Mouse (Mus musculus): ENCODE data around the gene Tex14. TPM values are rescaled to one million over a fixed set of nuclear protein-coding genes. Genes with fewer than 3 reads are reported as not detected.

The Tex14 gene
- polyA plus RNA-seq, 1 experiment from 2014 or later = 0.38 TPM

DNA sequence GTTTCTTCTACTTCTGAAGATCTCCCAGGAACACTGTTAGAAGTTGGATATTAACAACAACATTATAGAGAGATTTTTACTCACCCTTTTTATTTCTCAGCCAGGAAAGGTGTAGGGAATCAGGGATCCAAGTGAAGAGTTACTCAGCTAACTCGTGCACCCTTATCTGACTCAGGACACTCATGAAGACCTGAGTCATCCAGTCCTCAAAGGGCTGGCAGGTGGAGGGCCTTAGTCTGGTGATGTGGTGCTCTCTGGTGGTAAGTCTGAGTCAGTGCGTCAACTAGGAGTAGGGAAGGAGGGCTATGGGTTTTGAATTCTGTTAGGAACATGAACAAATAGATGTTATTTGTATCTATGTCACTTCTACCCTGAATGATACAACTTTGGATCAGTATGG lies 114.4 kb downstream of the Tex14 start:
- no peak overlapping the region for H3K4me2 ChIP-seq (ENCODE audit: low read length)

DNA sequence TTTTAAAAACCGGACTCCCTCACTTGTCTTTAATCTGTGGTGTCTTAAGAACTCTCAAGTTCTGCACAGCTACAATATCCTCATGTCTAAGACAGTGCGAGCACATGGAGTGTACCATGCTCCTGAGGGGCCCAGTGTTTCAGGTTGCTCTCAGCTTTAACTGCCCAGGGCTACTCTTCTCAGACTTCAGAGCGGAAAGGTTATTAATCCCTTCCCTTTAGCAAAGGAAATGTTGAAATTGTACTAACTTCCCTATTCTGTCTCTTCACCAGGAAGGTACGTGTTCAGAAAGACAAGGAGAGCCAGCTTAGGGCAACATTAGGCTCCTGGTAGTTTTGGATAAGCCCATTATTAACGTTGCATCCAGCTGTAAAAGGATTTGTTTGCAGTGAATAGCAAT lies 118.6 kb downstream of the Tex14 start:
- Histone ChIP-seq H3K4me2 (ENCODE audit: low read length) (no peak overlapping the region), H3K4me3 (ENCODE audit: control insufficient read depth in 1 of 2, insufficient read depth in 1 of 2, low read depth in 1 of 2, low read length in 2 of 2) (no peak overlapping the region), H3K9me3 (ENCODE audit: control insufficient read depth, low read length) (no peaks in the 10 kb centered on the region), H3K36me3 (ENCODE audit: control insufficient read depth, insufficient read depth, low read length) (no peaks in the 10 kb centered on the region), H3K27ac (replicated peaks in 1 of 2; ENCODE audit: control insufficient read depth in 1 of 2, insufficient read depth in 1 of 2, low read depth in 2 of 2, low read length in 2 of 2) (no peak overlapping the region), H3K4me1 (ENCODE audit: control insufficient read depth in 2 of 2, insufficient read depth in 2 of 2, low read length in 2 of 2) (peaks cover 0 to 4% of the 10 kb centered on the region in 2 experiments; a peak in 1 of 4 replicates), H3K9ac (ENCODE audit: low read length) (no peak overlapping the region), H3K27me3 (ENCODE audit: control insufficient read depth, insufficient read depth, low read length) (no peaks in the 10 kb centered on the region)
- WGBS = 76% methylated on average over 5 of the region's 5 CpGs
- ATAC-seq (ENCODE audit: insufficient number of reproducible peaks, insufficient read depth, low FRiP score, low read depth) = no peak

More for the DNA sequence above, 114.4 kb downstream of the Tex14 start:
- WGBS = 5% methylated on average over 2 of the region's 2 CpGs
- H3K27ac ChIP-seq (replicated peaks in 1 of 2; ENCODE audit: control insufficient read depth in 1 of 2, insufficient read depth in 1 of 2, low read depth in 2 of 2, low read length in 2 of 2) = no peak overlapping the region
- no peak overlapping the region for H3K4me3 ChIP-seq (ENCODE audit: control insufficient read depth in 1 of 2, insufficient read depth in 1 of 2, low read depth in 1 of 2, low read length in 2 of 2)
- no peaks in the 10 kb centered on the region for H3K36me3 ChIP-seq (ENCODE audit: control insufficient read depth, insufficient read depth, low read length)
- no peaks in the 10 kb centered on the region; a peak in 1 of 4 replicates for H3K4me1 ChIP-seq (ENCODE audit: control insufficient read depth in 2 of 2, insufficient read depth in 2 of 2, low read length in 2 of 2)
- H3K27me3 ChIP-seq (ENCODE audit: control insufficient read depth, insufficient read depth, low read length) = no peaks in the 10 kb centered on the region
- no peak overlapping the region for H3K9ac ChIP-seq (ENCODE audit: low read length)
- no peaks in the 10 kb centered on the region for H3K9me3 ChIP-seq (ENCODE audit: control insufficient read depth, low read length)
- no peak for ATAC-seq (ENCODE audit: insufficient number of reproducible peaks, insufficient read depth, low FRiP score, low read depth)

DNA sequence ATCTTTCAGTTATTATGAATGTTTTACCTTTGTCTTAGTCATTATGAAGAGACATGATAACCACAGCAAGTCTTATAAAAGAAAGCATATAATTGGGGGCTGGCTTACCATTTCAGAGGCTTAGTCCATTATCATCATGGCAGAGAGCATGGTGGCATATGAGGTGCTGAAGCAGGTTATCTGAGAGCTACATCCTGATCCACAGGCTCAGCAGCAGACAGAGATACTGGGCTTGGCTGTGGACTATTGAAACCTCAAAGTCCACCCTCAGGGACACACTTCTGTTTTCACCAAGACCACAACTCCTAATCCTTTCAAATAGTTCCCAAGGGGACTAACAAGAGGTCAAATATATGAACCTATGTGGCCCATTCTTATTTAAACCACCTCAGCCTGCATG lies 119.1 kb downstream of the Tex14 start:
- Histone ChIP-seq H3K27me3 (ENCODE audit: control insufficient read depth, insufficient read depth, low read length) (no peaks in the 10 kb centered on the region), H3K4me3 (ENCODE audit: control insufficient read depth in 1 of 2, insufficient read depth in 1 of 2, low read depth in 1 of 2, low read length in 2 of 2) (no peak overlapping the region), H3K4me2 (ENCODE audit: low read length) (no peak overlapping the region), H3K9ac (ENCODE audit: low read length) (no peak overlapping the region), H3K9me3 (ENCODE audit: control insufficient read depth, low read length) (no peaks in the 10 kb centered on the region), H3K4me1 (ENCODE audit: control insufficient read depth in 2 of 2, insufficient read depth in 2 of 2, low read length in 2 of 2) (peaks cover 0 to 4% of the 10 kb centered on the region in 2 experiments; a peak in 1 of 4 replicates), H3K27ac (replicated peaks in 1 of 2; ENCODE audit: control insufficient read depth in 1 of 2, insufficient read depth in 1 of 2, low read depth in 2 of 2, low read length in 2 of 2) (peak overlapping the region in 1 of 2 experiments; percentile 53; a peak in 1 of 4 replicates), H3K36me3 (ENCODE audit: control insufficient read depth, insufficient read depth, low read length) (no peaks in the 10 kb centered on the region)
- ATAC-seq (ENCODE audit: insufficient number of reproducible peaks, insufficient read depth, low FRiP score, low read depth) = no peak

DNA sequence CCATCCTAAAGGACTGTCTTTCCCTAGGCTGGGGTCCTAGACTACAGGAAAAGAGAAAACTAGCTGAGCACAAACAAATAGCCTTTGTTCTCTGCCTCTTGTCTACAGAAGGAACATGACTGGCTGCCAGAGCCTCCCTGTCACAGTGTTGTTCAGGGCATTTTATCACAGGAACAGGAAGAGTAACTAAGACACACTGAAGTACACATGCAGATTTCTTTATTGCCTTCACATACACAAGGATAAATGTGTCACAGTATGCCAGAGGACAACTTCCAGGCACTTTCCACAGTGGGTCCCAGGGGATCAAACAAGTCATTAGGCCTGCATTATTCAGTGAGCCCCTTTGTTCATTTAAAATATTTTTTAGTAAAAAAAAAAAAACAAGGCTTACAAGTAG lies 119.9 kb downstream of the Tex14 start:
- Histone ChIP-seq H3K27me3 (ENCODE audit: control insufficient read depth, insufficient read depth, low read length) (no peaks in the 10 kb centered on the region), H3K27ac (replicated peaks in 1 of 2; ENCODE audit: control insufficient read depth in 1 of 2, insufficient read depth in 1 of 2, low read depth in 2 of 2, low read length in 2 of 2) (peak overlapping the region; percentile 20 to 53; a peak in 3 of 4 replicates), H3K4me3 (ENCODE audit: control insufficient read depth in 1 of 2, insufficient read depth in 1 of 2, low read depth in 1 of 2, low read length in 2 of 2) (no peak overlapping the region), H3K4me2 (ENCODE audit: low read length) (no peak overlapping the region), H3K9me3 (ENCODE audit: control insufficient read depth, low read length) (no peaks in the 10 kb centered on the region), H3K4me1 (ENCODE audit: control insufficient read depth in 2 of 2, insufficient read depth in 2 of 2, low read length in 2 of 2) (peaks cover 0 to 4% of the 10 kb centered on the region in 2 experiments; a peak in 1 of 4 replicates), H3K36me3 (ENCODE audit: control insufficient read depth, insufficient read depth, low read length) (no peaks in the 10 kb centered on the region), H3K9ac (ENCODE audit: low read length) (no peak overlapping the region)
- ATAC-seq (ENCODE audit: insufficient number of reproducible peaks, insufficient read depth, low FRiP score, low read depth) = no peak

DNA sequence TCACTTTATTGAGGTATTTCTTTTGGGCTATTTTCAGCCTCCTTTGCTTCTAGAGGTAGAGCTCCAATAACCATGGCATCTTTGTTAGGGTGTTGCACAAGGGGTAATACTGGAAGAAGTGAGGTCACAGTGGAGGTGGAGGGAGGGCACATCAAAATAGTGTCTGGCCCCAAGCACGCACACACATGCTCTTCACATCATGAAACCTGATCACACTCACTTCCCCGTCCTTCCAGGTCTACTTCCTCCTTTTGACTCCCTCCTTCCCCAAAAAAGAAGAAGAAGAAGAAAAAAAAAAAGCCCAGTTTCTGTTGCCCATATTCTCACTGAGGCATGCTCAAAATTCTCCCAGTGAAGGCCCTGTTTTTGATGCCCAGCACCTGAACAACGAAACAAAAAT lies 122.5 kb downstream of the Tex14 start:
- Histone ChIP-seq H3K9me3 (ENCODE audit: control insufficient read depth, low read length) (no peaks in the 10 kb centered on the region), H3K36me3 (ENCODE audit: control insufficient read depth, insufficient read depth, low read length) (no peaks in the 10 kb centered on the region), H3K4me3 (ENCODE audit: control insufficient read depth in 1 of 2, insufficient read depth in 1 of 2, low read depth in 1 of 2, low read length in 2 of 2) (no peak overlapping the region), H3K4me1 (ENCODE audit: control insufficient read depth in 2 of 2, insufficient read depth in 2 of 2, low read length in 2 of 2) (peaks cover 0 to 4% of the 10 kb centered on the region in 2 experiments; a peak in 2 of 4 replicates), H3K27me3 (ENCODE audit: control insufficient read depth, insufficient read depth, low read length) (no peaks in the 10 kb centered on the region), H3K4me2 (ENCODE audit: low read length) (no peak overlapping the region), H3K27ac (replicated peaks in 1 of 2; ENCODE audit: control insufficient read depth in 1 of 2, insufficient read depth in 1 of 2, low read depth in 2 of 2, low read length in 2 of 2) (no peak overlapping the region), H3K9ac (ENCODE audit: low read length) (no peak overlapping the region)
- no peak for ATAC-seq (ENCODE audit: insufficient number of reproducible peaks, insufficient read depth, low FRiP score, low read depth)
- 72% methylated on average over 3 of the region's 3 CpGs for WGBS

DNA sequence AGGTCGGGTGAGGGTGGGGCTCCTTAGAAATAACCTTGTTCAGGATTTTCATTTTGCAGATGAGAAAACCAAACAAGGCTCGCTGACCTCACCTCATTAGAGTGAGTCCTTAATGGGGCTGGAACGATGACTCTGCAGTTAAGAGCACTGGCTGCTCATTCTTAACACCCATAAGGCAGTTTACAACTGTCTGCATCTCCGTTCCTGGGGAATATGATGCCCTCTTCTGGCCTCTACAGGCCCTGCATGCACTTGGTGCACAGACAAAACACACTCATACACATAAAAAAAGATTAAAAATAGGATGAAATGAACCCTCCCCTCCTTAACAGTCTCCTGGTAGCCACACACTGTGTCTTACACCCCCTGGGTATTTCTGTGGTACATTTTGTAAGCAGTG lies 123.1 kb downstream of the Tex14 start:
- ATAC-seq (ENCODE audit: insufficient number of reproducible peaks, insufficient read depth, low FRiP score, low read depth) = no peak
- Histone ChIP-seq H3K27me3 (ENCODE audit: control insufficient read depth, insufficient read depth, low read length) (no peaks in the 10 kb centered on the region), H3K9ac (ENCODE audit: low read length) (no peak overlapping the region), H3K36me3 (ENCODE audit: control insufficient read depth, insufficient read depth, low read length) (no peaks in the 10 kb centered on the region), H3K27ac (replicated peaks in 1 of 2; ENCODE audit: control insufficient read depth in 1 of 2, insufficient read depth in 1 of 2, low read depth in 2 of 2, low read length in 2 of 2) (no peak overlapping the region), H3K4me3 (ENCODE audit: control insufficient read depth in 1 of 2, insufficient read depth in 1 of 2, low read depth in 1 of 2, low read length in 2 of 2) (no peak overlapping the region), H3K4me1 (ENCODE audit: control insufficient read depth in 2 of 2, insufficient read depth in 2 of 2, low read length in 2 of 2) (peaks cover 0 to 4% of the 10 kb centered on the region in 2 experiments; a peak in 2 of 4 replicates), H3K9me3 (ENCODE audit: control insufficient read depth, low read length) (no peaks in the 10 kb centered on the region), H3K4me2 (ENCODE audit: low read length) (no peak overlapping the region)
- 55% methylated on average over 4 of the region's 4 CpGs for WGBS

DNA sequence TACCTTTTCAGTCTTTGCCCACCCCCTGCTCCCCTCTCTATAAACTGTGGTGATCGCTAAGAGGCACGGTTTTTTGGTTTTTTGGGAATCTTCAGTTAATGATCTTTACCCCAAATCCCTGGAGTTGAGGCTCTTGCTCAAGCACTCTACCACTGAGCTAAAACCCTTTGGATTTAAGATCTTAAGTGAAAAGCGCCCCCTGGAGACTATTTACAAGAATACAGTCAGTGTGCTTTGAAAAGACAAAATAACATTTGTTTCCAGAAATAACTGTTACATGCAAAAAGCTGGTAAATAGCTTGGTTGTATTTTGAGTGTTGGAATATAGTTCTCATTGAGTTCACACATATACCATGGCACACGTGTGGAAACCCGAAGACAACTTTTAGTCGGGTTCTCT lies 126.8 kb downstream of the Tex14 start:
- Histone ChIP-seq H3K9me3 (ENCODE audit: control insufficient read depth, low read length) (no peaks in the 10 kb centered on the region), H3K4me1 (ENCODE audit: control insufficient read depth in 2 of 2, insufficient read depth in 2 of 2, low read length in 2 of 2) (no peaks in the 10 kb centered on the region; a peak in 1 of 4 replicates), H3K4me3 (ENCODE audit: control insufficient read depth in 1 of 2, insufficient read depth in 1 of 2, low read depth in 1 of 2, low read length in 2 of 2) (no peak overlapping the region), H3K27ac (replicated peaks in 1 of 2; ENCODE audit: control insufficient read depth in 1 of 2, insufficient read depth in 1 of 2, low read depth in 2 of 2, low read length in 2 of 2) (no peak overlapping the region), H3K27me3 (ENCODE audit: control insufficient read depth, insufficient read depth, low read length) (no peaks in the 10 kb centered on the region), H3K9ac (ENCODE audit: low read length) (no peak overlapping the region), H3K4me2 (ENCODE audit: low read length) (no peak overlapping the region), H3K36me3 (ENCODE audit: control insufficient read depth, insufficient read depth, low read length) (no peaks in the 10 kb centered on the region)
- WGBS = 58% methylated on average over 6 of the region's 6 CpGs
- no peak for ATAC-seq (ENCODE audit: insufficient number of reproducible peaks, insufficient read depth, low FRiP score, low read depth)

DNA sequence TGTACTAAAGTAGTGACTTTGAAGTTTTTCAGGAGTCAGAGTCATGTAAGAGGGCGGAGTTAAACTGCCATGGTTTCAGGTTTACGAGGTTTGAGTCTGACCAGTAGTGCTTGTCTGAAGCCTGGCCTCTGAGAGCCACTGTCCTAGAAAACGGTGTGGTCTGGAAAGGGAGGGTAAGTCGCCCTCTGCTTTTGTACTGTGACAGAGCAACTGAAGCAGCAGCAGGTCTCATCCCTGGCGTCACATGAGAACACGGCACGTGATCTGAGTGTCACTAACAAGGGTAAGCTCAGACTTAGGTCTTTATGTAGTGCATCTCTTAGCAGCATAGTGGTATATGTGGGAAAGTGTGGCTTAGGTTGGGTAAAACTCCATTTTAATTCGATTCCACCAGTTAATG lies 137.4 kb downstream of the Tex14 start:
- Histone ChIP-seq H3K27ac (replicated peaks in 1 of 2; ENCODE audit: control insufficient read depth in 1 of 2, insufficient read depth in 1 of 2, low read depth in 2 of 2, low read length in 2 of 2) (no peak overlapping the region), H3K4me1 (ENCODE audit: control insufficient read depth in 2 of 2, insufficient read depth in 2 of 2, low read length in 2 of 2) (peaks cover 0 to 3% of the 10 kb centered on the region in 2 experiments; a peak in 1 of 4 replicates), H3K4me2 (ENCODE audit: low read length) (no peak overlapping the region), H3K9me3 (ENCODE audit: control insufficient read depth, low read length) (no peaks in the 10 kb centered on the region), H3K27me3 (ENCODE audit: control insufficient read depth, insufficient read depth, low read length) (no peaks in the 10 kb centered on the region), H3K4me3 (ENCODE audit: control insufficient read depth in 1 of 2, insufficient read depth in 1 of 2, low read depth in 1 of 2, low read length in 2 of 2) (no peak overlapping the region), H3K36me3 (ENCODE audit: control insufficient read depth, insufficient read depth, low read length) (no peaks in the 10 kb centered on the region), H3K9ac (ENCODE audit: low read length) (no peak overlapping the region)
- ATAC-seq (ENCODE audit: insufficient number of reproducible peaks, insufficient read depth, low FRiP score, low read depth) = no peak
- WGBS = 39% methylated on average over 8 of the region's 8 CpGs

Data from heart, embryonic 14.5 days (tissue).